Mouse (Mus musculus) cortical plate, adult 2 months (tissue): ENCODE data around the gene Gm6377.

ENCODE experiments used
- CTCF ChIP-seq: fragments of 200-500 bp; IDR thresholded peaks from 2 replicates; pipeline ENCODE4 v1.5.1; 2011; ENCODE audit warnings: mild to moderate bottlenecking, control low read depth, low read length; ENCODE audit not compliant: insufficient read depth; ENCODE audit errors: extremely low read depth
- POLR2A ChIP-seq: fragments of 200-500 bp; IDR thresholded peaks from 2 replicates; pipeline ENCODE4 v1.6.1; 2011; ENCODE audit warnings: mild to moderate bottlenecking, low read length, control low read depth; ENCODE audit not compliant: insufficient read depth; ENCODE audit errors: extremely low read depth

DNA sequence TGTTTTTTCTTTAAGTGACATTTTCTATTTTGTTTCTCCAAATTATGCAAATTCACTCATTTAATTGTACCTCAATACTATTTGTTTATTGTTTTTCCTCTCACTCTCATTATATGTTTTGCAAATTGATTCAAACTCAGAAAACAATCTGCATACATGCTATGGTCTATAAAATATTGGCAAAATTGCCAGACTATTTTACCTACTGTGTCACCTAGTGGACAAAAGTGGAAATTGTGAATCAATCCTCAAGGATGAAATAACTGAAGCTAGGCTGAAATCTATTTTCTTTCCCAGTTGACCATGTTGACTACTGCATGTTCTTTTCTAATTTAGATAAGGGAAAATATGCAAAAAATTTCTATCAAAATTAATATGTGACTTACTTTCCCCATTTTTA lies 41.6 kb downstream of the Gm6377 start:
- TF ChIP-seq POLR2A (no peak), CTCF (no peak)
